Mouse (Mus musculus): ENCODE data around the gene St8sia4. TPM values are rescaled to one million over a fixed set of nuclear protein-coding genes. Genes with fewer than 3 reads are reported as not detected.
"Not testable (repeated sequence)": the region's sequence is repeated elsewhere in the genome, so short reads cannot be mapped to it uniquely, and the experiment has no call there.

St8sia4 gene
- total RNA-seq, 4 experiments from 2014 or later: 1.2 to 2.3 (median 1.8) TPM

- DNase-seq (ENCODE audit: low spot score in 2 of 2): no peak
Observed at GRCm38 (mm10) chr1:95598108-95598507, 69.3 kb downstream of the St8sia4 start.

- no peak for DNase-seq (ENCODE audit: low spot score in 2 of 2)
Observed at GRCm38 (mm10) chr1:95596825-95597224, 70.5 kb downstream of the St8sia4 start.

GRCm38 (mm10) chr1:95591101-95591500 is 76.3 kb downstream of the St8sia4 start:
- DNase-seq (ENCODE audit: low spot score in 2 of 2): no peak

GRCm38 (mm10) chr1:95590108-95590507 is 77.3 kb downstream of the St8sia4 start:
- no peak for DNase-seq (ENCODE audit: low spot score in 2 of 2)

GRCm38 (mm10) chr1:95589471-95589870 is 77.9 kb downstream of the St8sia4 start:
- no peak for DNase-seq (ENCODE audit: low spot score in 2 of 2)

GRCm38 (mm10) chr1:95583310-95583709 is 84.1 kb downstream of the St8sia4 start:
- no peak for DNase-seq (ENCODE audit: low spot score in 2 of 2)

GRCm38 (mm10) chr1:95582264-95582663 is 85.1 kb downstream of the St8sia4 start:
- no peak for DNase-seq (ENCODE audit: low spot score in 2 of 2)

- DNase-seq (ENCODE audit: low spot score in 2 of 2): no peak
Observed at GRCm38 (mm10) chr1:95572619-95573540, 94.5 kb downstream of the St8sia4 start.

GRCm38 (mm10) chr1:95571106-95571505 is 96.3 kb downstream of the St8sia4 start:
- no peak for DNase-seq (ENCODE audit: low spot score in 2 of 2)

- DNase-seq (ENCODE audit: low spot score in 2 of 2): not testable (repeated sequence)
Observed at GRCm38 (mm10) chr1:95554556-95554955, 112.8 kb downstream of the St8sia4 start.

- no peak for DNase-seq (ENCODE audit: low spot score in 2 of 2)
Observed at GRCm38 (mm10) chr1:95541460-95541859, 125.9 kb downstream of the St8sia4 start.

Measured in gastrocnemius, adult 8-10 months (tissue).